Mouse (Mus musculus) thymus, postnatal 14 days (tissue): Measurements from ENCODE around the gene Tas2r144.

Source experiments
- DNase-seq: peaks from one replicate; pipeline ENCODE4 v3.0.0; 2021

Tas2r144 gene

DNA sequence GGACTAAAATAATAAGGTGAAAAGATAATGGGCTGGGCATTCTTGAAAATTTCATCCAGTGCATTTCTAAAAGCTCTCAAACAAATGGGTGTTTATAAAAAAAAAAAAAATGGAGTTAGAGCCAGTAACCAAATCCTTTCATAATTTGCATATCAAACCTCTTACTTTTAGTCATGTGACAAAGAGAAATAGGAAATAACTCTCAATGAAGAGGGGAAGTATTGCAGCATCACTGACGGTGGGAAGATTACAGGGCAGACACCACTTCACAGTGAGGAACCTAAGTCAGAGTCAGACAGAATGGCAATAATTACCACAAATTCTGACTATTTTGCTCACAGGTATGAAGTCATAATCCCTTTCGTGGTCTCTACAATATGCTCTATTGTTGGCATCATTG is at the start of gene Tas2r144:
Tas2r144 (plus strand) TSS at position 301 of the 400 bp plus-strand sequence.
- no peak for DNase-seq

DNA sequence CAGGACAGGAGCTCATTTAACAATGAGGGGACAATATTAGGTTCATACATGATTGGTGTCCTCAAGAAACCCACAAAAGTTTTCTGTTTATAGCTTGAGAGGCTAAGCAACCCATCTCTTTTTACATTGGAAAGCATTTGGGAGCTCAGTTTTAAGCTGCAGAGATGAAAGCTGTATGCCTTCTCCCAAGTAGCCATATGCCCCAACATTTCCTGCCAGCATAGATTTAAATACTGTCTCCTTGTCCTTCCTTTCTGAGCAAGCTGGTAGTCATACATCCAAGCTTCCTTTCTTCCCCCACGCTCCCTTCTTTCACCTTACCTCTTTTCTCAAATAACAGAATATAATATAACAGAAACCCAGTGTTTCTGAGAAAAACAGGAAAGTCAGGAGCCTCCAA is 32.7 kb upstream of the Tas2r144 start:
- no peak for DNase-seq

DNA sequence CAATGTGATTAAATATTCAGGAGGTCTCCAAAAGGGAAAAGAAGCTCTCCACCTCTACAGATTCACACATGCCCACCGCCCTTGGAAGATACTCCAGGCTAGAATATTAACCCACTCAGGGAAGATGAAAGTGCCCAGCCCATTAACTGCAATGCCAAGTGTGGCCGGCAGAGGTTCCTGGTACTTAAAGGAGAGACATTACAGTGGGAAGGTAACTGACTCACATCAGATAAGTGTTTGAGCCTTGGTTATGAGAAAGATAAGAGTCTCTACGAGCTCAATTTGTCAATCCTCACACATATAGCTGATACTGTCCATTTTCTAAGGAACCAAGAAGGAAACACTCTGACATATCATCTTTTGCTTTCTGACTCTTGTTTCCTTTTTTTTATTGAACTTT is 28.9 kb upstream of the Tas2r144 start:
- peak; percentile 23 for DNase-seq

DNA sequence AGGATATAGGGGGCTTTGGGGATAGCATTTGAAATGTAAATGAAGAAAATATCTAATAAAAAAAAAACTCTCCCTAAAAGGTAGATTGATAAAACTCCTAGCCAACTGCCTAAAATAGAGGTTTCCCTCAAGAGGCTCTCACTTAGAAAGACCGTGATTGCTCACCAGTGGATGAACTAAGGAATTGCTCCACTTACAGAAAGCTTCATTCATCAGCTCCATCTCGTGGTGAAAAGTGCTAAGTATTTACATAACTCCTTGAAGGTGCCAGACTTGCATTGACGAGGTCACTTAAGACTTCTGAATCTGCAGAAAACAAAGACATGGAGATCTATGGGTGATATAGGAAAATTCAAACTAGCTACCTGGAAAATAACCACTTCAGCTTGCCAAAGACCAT is 17.4 kb upstream of the Tas2r144 start:
- DNase-seq = peak; percentile 5

DNA sequence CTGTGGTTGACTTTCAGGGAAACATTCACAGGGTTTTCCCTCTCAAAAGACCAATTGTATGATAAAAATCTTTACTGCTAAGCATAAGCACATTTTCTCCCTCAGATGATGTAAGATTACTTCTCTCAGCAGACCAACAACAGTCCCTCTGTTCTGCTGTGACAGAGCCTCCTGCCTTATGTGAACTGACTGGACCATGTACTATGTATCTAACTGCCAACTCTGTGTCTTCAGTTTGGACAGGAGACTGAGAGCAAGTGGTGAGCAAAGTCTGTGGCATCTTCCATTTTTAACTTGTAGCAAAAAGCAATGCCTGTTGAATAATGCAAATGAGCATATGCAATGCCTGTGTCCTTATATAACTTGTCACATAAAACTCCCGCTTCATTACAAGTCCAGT is 15.6 kb upstream of the Tas2r144 start:
- DNase-seq = no peak

DNA sequence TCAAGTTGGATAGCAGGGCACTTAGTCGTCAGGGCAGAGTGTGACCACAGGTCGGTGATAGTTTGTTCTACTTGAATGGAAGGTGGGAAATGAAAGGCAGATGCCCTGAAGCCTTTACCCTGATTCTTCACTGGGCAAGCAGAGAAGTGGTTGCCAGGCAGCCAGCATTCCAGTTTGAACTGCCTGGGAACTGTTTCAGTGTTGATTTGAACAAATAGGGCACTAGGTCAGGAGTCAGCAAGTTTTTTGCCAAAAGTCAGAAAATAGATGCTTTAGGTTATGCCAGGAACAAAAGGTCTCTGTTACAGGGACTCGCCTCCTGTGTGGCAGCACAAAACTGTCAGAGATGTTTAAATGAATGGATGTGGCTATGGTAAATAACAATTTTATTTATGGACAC is 7.2 kb downstream of the Tas2r144 start:
- no peak for DNase-seq

DNA sequence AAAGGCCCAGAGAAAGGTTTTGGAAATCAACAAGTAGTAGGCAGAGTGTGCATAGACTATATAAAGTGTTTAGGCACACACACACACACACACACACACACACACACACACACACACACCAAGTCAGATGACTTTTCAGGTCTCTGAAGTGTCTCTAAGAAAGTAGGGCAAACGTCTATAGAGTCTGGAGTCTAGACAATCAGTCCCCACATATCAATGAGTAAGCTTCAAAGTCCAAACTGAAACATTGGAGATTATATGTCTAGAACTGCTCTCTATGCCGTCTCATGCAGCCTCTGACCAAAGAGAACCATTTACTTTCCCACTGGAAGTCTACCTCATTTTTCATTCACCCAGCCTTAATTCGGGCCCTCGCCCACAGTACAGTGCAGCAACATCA is 9.9 kb downstream of the Tas2r144 start:
- no peak for DNase-seq

DNA sequence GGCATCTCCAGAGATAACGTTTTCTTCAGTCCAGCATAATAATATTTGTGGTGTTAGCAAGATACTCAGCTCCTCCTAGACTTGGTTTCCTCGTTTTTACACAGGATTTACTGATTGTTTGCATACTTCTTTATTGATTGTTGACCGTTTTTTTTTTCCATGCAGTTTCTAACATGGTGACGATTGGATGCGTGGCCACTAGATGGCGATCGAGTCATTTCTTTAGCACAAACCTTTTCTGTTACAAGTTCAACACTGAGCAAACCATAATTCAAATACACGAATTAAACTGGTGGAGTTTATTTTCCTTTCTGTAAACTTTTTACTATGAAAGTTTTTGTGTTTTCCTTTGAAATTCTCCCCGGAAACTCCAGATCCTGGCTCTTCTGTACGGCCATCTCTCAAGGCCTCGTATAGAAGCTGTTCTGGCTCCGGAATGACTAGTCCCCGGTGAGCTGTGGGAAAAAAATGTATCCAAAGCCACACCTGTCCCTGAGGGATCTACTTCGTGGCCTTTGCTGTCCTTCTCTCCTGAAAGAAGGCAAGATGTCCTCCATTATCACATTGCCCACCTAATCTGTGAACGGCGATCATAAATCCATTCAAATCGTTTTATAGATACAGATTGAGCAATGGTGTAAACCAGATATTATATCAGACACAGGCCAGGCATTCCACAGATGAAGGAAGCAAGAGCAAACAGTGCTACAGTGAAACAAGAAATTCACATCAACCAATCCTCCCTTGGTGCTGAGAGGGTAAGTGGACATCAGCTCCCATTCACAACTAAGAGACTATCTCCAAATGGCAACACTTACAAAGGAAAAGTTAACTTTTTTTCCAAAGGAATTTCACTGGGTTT is 12.3 kb downstream of the Tas2r144 start:
- DNase-seq = peak; percentile 68

DNA sequence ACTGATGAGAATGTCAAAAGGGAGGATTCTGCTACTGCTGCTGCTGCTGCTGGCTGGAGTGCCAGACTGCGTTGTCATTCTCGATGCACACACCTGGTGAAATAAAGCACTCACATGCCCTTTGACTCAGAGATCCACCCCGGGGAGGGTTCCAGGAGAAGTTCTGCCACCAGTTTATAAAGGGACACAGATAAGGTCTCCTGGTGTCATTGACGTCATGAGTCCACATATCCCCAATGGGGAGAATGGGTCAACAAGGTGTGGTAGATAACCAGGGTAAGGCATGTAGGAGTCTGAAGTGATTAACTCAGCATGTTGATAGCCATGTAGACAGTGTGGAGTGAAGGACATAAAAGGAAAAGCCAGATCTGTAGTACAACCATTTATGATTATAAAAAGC is 14.5 kb downstream of the Tas2r144 start:
- DNase-seq = no peak

DNA sequence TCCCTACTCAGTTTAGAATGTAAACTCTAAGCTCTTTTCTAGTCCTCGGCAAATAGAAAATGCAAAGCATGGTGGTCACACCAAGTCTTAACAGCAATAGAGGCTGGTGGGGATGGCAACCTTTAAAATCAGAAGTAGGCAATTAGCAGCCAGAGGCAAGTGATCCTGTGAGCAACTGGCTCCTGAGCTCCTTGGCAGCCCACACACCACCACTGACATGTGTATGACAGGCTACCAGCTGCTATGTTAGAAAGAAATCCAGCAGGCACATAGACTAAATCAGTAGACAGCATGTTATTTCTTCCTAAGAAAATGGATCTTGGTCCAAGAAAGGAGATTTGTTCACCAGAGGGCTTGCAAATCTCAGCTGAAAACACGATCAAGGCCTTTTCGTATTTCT is 16.1 kb downstream of the Tas2r144 start:
- no peak for DNase-seq

DNA sequence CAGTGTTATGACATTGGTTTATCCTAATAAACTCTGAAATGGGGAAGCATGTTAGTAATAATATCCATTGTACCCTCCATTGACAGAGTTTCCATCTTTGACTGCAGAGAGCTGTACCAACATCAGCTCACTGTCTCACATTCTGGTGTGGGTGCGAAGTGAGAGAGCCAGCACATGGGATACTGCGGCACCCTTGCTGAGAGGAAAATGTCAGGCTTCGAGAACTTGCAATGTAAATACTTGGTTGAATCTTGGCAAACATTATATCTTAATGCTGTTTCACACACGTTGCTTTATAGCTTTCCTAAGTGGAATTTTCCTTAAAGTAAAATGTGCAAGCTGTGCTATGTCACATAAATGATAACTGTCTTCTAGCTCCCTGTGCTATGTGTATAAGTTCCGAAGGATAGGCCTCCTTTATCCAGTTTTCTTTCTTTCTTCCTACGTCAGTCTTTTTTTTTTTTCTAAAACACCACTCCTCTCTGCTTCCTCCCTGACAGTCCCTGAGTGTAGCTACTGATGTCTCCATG is 22.2 kb downstream of the Tas2r144 start:
- DNase-seq = no peak

DNA sequence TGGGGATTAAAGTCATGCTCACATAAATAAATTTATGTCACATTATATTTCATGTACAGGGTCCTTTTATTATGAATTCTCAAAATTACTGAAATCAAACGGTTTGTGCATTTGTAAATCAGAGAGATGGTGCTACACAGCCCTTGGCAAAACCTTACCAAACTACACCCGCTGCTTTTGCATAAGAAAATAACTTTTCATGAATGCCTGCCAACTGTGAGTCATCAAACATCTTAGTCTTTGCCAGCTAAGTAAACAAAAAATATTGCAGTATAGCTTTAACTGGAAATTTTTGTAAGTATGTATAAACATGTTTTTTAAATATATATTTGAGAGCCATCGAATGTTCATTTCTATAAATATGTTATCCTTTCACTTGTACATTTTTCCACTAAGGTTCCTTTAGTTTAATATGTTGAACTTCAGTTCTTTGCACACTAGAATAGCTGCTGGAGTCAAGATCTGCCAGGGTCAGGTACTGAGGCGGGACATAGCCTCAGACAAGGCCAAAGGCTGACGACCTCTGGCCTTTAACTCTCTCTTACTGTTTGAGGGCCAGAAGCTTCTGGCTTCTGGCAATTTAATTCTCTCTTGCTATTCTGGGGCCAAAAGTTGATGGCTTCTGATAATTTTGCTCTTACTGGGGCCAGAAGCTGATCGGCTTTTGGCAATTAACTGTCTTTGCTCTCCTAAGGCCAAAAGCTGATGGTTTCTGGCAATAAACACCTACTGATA is 26.4 kb downstream of the Tas2r144 start:
- no peak for DNase-seq

DNA sequence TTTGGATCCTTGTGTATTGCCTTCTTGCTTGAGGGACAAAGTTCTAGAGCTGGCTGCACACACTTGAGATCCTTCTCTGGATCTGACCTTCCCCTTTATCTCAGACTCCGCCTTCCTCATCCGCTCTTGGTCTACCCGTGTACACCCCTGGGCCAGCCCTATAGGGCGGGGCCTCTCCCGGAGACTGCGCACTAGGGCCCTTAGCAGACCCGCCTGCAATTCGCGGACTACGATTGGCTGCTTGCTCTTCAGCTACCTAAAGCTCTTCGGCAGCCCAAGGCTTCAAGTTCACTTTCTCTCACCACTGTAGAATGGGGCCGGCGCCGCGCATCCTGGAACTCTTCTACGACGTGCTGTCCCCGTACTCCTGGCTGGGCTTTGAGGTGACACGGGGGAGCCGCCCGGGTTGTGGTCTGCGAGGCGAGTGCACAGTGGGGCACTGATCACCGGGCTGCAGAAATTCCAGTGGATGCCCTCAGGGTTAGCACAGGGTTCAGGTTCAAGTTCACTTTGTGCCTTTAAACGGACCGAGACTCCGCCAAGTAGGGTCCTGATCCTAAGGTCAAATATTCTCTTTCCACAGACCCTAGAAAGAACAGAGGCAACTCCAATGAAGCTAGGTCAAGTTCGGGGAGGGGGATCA is 30.7 kb downstream of the Tas2r144 start, which contains the start of gene Gstk1:
Gstk1 (plus strand) TSS at position 225 of the 643 bp plus-strand sequence.
- peak; percentile 88 for DNase-seq

DNA sequence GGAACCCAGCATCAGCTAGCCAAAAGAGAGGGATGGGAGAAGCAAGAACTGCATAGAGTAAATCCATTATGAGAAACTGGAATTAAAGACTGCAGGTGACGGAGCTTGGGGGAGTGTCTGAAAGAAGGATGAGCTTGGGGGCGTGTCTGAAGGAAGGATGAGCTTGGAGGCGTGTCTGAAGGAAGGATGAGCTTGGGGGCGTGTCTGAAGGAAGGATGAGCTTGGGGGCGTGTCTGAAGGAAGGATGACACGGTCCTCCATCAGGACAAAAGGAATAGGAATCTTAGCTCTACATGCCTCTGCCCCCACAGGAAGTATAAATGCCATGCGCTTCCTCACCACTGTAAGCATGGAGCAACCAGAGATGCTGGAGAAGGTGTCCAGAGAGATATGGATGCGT is 32.0 kb downstream of the Tas2r144 start:
- DNase-seq = peak; percentile 52

DNA sequence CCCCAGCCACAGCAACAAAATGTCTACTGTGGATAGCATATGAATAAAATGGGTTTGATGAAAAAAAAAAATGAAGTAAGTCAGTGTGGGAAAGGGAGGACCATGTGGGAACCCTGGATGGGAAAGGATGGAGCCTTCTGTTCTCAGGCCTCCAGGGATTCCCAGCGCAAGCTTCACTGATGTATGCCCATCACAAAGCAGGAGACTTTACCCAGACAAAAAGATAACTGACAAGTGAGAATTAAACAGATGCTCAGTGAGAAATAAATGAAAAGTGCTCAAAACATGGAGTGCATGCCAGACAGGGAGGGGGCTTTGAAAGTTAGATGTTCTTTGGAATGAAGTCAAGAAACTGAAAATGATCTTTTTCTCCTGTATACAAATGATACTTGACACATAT is 32.9 kb downstream of the Tas2r144 start:
- DNase-seq = no peak

DNA sequence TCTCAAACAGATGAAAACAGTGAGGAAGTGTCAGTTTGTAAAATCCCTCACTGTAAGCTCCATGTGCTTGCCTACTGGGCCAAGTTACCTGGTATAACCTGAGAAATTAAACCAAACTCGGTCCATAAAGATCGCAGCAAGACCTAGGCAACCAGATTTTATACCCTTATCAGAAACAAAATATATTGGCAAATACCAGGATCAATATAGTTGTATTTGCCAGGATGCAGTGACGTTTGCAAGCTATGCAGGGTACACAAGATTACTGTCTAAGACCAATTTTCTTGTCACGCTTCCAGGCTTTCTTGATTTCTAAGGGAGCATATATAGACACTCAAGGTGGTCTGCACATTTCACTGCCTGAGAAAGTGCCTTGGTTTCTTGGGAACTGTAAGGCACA is 36.7 kb downstream of the Tas2r144 start:
- no peak for DNase-seq

DNA sequence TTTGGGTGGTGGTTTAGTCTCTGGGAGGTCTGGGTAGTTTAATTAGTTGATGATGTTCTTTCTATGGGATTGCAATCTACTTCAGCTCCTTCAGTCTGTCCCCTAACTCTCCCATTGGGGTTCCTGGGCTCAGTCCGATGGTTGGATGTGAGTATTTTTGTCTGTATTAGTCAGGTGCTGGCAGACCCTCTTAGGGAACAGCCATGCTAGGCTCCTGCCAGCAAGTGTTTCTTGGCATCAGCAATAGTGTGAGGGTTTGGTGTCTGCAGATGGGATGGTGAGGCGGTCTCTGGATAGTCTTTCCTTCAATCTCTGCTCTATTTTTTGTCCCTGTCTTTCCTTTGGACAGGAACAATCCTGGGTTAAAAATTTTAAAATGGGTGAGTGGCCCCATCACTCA is 38.0 kb downstream of the Tas2r144 start:
- no peak for DNase-seq

DNA sequence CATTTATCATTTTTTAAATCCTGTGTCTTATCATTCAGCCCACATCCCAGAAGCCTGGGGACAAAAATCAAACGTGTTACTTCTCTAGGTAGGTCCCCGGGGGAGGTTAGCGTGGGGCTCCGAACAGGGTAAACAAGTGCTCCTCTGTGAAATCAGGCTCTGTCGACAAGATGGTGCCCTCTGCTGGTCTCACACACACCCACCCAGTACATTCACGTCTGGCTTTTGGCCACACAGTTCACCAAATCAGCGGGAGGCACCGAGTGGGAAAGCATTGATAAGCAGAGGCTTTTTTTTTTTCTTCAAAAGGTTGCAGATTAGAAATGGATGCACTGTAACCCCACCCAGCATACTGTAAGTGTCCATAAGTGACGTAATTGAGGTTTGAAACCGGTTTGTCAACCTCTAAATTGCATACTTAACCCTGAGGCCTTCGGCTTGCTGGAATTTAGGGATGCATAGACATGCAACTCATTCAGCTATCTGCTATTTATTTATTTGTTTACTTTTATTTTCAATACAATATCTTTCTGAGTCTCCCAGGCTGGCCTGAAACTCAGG is 42.3 kb downstream of the Tas2r144 start:
- DNase-seq = peak; percentile 84

DNA sequence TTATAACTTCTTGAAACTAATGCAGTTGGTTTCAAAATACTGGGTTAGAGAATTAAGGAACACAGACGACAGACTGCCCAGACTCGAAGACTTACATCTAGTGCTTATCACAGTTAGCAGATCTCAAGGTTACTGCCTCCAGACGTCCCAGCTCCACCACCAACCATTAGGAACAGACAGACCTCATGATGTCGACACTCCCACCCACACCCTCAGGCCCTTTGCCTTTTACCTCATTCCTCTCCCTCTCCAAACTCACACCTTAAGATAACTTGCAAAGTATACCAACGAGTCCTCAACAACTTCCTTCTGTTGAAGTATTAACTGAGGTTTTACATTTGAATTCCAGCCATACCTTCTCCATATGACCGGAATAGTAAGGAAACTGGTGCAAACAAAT is 45.3 kb downstream of the Tas2r144 start:
- DNase-seq = no peak

DNA sequence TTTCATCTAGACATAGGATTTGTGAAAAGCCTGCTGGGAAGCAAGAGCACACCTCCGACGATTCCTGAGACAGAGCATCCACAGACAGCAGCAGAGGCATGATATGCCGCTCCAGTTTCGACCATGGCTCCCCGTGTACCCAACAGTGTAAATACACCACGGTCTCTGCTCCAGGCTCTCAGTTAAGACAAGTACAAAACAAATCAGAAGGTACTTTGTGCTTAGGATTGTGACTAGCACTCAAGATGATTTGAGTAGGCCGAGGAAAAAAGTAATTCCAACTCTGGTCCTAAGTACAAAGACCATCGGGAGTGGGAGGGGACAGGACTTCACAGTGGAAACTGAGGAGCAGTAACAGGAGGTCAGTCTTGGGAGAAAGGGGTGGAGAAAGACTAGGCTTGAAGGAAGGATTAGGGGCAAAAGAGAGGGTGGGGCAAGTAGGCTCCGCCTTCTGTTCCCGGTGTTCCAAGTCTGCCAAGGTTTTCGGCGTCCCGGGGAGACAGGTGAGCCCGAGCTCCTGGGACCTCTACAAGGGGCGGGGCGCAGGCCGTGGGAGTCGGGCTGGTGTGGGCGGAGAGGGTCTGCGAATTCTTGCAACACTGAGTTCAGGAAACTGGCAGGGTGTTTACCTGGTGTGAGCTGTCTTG is 46.5 kb downstream of the Tas2r144 start, which contains the start of gene Tmem139:
Tmem139 (plus strand) TSS at position 447 of the 647 bp plus-strand sequence.
- DNase-seq = no peak

DNA sequence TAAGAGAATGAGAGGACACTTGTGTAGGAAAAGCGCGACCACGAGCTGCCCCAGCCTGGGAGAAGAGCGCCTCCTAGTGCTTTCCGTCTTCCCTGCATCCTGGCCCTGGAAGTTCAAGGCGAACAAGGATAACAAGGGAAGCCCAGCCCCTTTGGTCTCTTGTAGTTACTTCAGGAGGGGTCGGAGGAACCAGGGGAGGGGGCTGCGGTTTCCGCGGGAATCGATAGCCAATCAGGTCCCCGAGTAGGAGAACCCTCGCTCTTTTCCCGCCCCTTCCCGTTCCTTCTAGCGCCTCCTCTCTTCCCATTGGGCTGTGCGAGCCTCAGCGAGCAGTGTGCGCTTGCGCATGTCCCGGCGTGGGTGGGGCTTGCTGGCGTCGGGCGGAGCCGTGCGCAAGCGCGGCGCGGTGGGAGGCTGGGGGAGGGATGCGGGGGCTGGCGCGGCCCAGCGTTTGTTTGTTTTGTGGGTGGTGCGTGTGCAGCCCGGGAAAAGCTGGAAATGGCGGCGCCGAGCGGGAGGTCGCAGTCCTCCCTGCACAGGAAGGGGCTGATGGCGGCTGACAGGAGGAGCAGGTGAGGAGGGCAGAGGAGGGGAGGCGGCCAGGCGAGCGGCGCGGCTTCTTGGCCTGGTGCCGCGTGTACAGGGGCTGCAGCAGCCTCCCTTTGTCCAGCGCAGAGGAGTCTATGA is 49.6 kb downstream of the Tas2r144 start, which contains the start of gene Casp2:
Casp2 (plus strand) TSS at position 360 of the 687 bp plus-strand sequence.
- peak; percentile 99 for DNase-seq
